Mouse (Mus musculus) ovary, adult 10 weeks (tissue): ENCODE results near the gene D330020A13Rik. TPM values are rescaled to one million over a fixed set of nuclear protein-coding genes. Genes with fewer than 3 reads are reported as not detected.

Experiments used
- polyA plus RNA-seq: library from polyadenylated mRNA; stranded (reverse); fragments of 350-450 nt; fragmentation: Illumina TruSeq; extraction: RNeasy Lipid Tissue Mini Kit (QIAGEN cat#74804); gene quantifications from one replicate; pipeline ENCODE4 v1.2.3, GENCODE M21; 2014

The D330020A13Rik gene
- not detected for polyA plus RNA-seq

DNA sequence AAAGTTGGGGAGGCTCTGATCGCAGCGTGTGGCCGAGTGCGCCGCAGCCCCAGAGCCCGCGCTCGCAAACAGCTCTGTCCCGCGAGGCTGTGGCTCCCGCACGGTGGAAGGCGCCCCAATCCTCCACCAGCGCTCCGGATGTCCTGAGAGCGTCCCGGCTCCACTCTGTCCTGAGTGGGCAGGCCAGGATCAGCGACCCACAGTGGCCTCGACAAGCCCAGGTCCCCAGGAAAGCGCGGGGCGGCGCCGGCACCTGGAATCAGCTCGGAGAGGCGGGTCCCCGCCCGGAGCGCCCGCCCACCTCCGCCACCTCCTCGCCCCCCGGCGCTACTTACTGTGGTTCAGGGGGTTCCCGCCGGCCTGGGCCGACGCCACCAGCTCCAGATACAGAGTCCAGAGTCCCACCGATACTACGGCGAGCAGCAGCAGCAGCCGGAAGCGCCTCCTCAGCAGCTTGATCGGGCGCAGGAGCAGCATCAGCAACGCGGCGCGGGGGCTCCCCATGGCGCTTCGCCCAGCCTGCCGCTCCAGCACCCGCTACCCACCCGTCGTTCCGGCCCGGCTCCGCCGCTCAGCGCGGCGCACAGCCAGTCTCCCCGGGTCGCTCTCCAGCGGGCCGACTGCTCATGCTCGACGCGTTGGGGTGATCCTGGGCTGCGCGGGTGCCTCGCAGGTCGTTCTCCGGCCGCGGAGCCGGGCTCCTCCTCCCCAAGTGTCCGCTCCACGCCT is at the start of gene D330020A13Rik, which contains the start of gene B4galnt3:
TSS of gene D330020A13Rik (plus strand) at position 309 of the 729 bp plus-strand sequence.
TSS of gene B4galnt3 (minus strand) at position 504 of the 729 bp plus-strand sequence.

Other genes with a start within 250 kb of the D330020A13Rik start
- gene Ninj2, start 201.0 kb upstream of the D330020A13Rik start, polyA plus RNA-seq, result 1.7 TPM
- gene B4galnt3, start 195 bp downstream of the D330020A13Rik start, polyA plus RNA-seq, result not detected
- gene Kdm5a, start 69.8 kb downstream of the D330020A13Rik start, polyA plus RNA-seq, result 141 TPM
- 14.1 TPM for gene Ccdc77, start 70.0 kb downstream of the D330020A13Rik start, polyA plus RNA-seq
- 7.0 TPM for gene Il17ra, start 168.9 kb downstream of the D330020A13Rik start, polyA plus RNA-seq
- gene Tmem121b, start 199.4 kb downstream of the D330020A13Rik start, polyA plus RNA-seq, result not detected
- 3.8 TPM for gene Hdhd5, start 237.0 kb downstream of the D330020A13Rik start, polyA plus RNA-seq